Mouse (Mus musculus): ENCODE results near the gene Ccdc9. TPM values are rescaled to one million over a fixed set of nuclear protein-coding genes. Genes with fewer than 3 reads are reported as not detected.

Ccdc9 gene
- polyA plus RNA-seq, 1 experiment = not detected

GRCm38 (mm10) chr7:16245958-16246357, 40.6 kb downstream of the Ccdc9 start:
- no peak overlapping the region for H3K27ac ChIP-seq (ENCODE audit: insufficient read depth, low read depth, low read length)
- TF ChIP-seq CTCF (IDR thresholded peaks at IDR 0.05; ENCODE audit: insufficient read depth, low read depth, low read length) = no peak
- 82% methylated on average over 1 of the region's 4 CpGs for WGBS
- no peak overlapping the region for H3K4me3 ChIP-seq (ENCODE audit: insufficient read depth, low read depth, low read length)
- no peaks in the 10 kb centered on the region for H3K4me1 ChIP-seq (ENCODE audit: control insufficient read depth, insufficient read depth, low read length)

DNA sequence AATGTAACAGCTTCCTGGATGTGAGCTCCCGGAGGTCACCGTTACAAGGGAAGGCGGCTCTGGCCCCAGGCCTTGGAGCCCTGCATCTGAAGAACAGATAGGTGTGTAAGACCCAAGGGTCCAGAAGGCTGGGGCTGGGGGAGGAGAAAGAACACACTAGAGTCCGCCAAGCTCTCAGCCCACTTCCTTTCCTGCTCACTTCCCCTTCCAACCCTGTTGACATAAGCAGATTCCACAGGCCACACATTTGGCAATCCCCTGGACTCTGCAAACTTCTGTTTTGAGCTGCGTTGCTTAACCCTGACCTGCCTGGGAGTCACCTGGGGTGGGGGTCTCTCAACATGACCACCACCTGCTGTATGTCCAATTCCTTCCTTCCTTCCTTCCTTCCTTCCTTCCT, 42.5 kb downstream of the Ccdc9 start, which contains the start of gene C5ar2:
C5ar2 (minus strand) TSS at position 88 of the 400 bp plus-strand sequence.
- Histone ChIP-seq H3K4me1 (ENCODE audit: control insufficient read depth, insufficient read depth, low read length) (no peaks in the 10 kb centered on the region), H3K27ac (ENCODE audit: insufficient read depth, low read depth, low read length) (no peak within 1 kb of the TSS), H3K4me3 (ENCODE audit: insufficient read depth, low read depth, low read length) (no peak within 1 kb of the TSS)
- TF ChIP-seq POLR2A (IDR thresholded peaks at IDR 0.05; ENCODE audit: insufficient read depth, low read depth, low read length) (no peak), CTCF (IDR thresholded peaks at IDR 0.05; ENCODE audit: insufficient read depth, low read depth, low read length) (no peak)
- WGBS = 80% methylated on average over 5 of the region's 5 CpGs

DNA sequence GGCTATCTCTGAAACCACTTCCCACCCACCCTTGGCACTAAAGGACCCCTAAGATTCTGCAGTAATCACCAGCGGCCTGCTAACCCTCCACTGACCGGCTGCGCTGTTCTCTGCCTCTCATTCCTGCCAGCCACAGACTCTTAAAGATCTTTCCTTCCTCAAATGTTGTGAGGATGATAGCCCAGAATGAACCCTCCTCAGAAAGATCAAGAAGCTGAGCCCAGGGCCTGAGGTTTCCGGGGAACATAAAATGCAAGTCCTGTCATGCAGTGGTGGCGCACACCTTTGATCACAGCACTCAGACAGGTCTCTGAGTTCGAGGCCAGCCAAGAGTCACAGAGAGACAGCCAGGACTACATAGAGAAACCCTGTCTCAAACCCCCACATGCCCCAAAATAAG, 44.4 kb downstream of the Ccdc9 start:
- no peak for TF ChIP-seq POLR2A (IDR thresholded peaks at IDR 0.05; ENCODE audit: insufficient read depth, low read depth, low read length)
- no peak for TF ChIP-seq CTCF (IDR thresholded peaks at IDR 0.05; ENCODE audit: insufficient read depth, low read depth, low read length)
- no peak overlapping the region for H3K27ac ChIP-seq (ENCODE audit: insufficient read depth, low read depth, low read length)
- H3K4me3 ChIP-seq (ENCODE audit: insufficient read depth, low read depth, low read length) = no peak overlapping the region
- WGBS = 87% methylated on average over 6 of the region's 6 CpGs
- H3K4me1 ChIP-seq (ENCODE audit: control insufficient read depth, insufficient read depth, low read length) = no peaks in the 10 kb centered on the region

GRCm38 (mm10) chr7:16241787-16242186, 44.8 kb downstream of the Ccdc9 start:
- no peak for TF ChIP-seq POLR2A (IDR thresholded peaks at IDR 0.05; ENCODE audit: insufficient read depth, low read depth, low read length)
- no peak for TF ChIP-seq CTCF (IDR thresholded peaks at IDR 0.05; ENCODE audit: insufficient read depth, low read depth, low read length)
- Histone ChIP-seq H3K4me3 (ENCODE audit: insufficient read depth, low read depth, low read length) (no peak overlapping the region), H3K4me1 (ENCODE audit: control insufficient read depth, insufficient read depth, low read length) (no peaks in the 10 kb centered on the region), H3K27ac (ENCODE audit: insufficient read depth, low read depth, low read length) (no peak overlapping the region)
- whole genome bisulfite sequencing = 65% methylated on average over 11 of the region's 11 CpGs

- 98% methylated on average over 1 of the region's 1 CpGs for WGBS
- TF ChIP-seq POLR2A (IDR thresholded peaks at IDR 0.05; ENCODE audit: insufficient read depth, low read depth, low read length) (no peak), CTCF (IDR thresholded peaks at IDR 0.05; ENCODE audit: insufficient read depth, low read depth, low read length) (no peak)
- Histone ChIP-seq H3K4me3 (ENCODE audit: insufficient read depth, low read depth, low read length) (no peak overlapping the region), H3K4me1 (ENCODE audit: control insufficient read depth, insufficient read depth, low read length) (no peaks in the 10 kb centered on the region), H3K27ac (ENCODE audit: insufficient read depth, low read depth, low read length) (no peak overlapping the region)
Measured at GRCm38 (mm10) chr7:16240978-16241303, 45.7 kb downstream of the Ccdc9 start.

- no peak overlapping the region for H3K4me3 ChIP-seq (ENCODE audit: insufficient read depth, low read depth, low read length)
- H3K27ac ChIP-seq (ENCODE audit: insufficient read depth, low read depth, low read length) = no peak overlapping the region
- H3K4me1 ChIP-seq (ENCODE audit: control insufficient read depth, insufficient read depth, low read length) = no peaks in the 10 kb centered on the region
- TF ChIP-seq POLR2A (IDR thresholded peaks at IDR 0.05; ENCODE audit: insufficient read depth, low read depth, low read length) (no peak), CTCF (IDR thresholded peaks at IDR 0.05; ENCODE audit: insufficient read depth, low read depth, low read length) (no peak)
- WGBS = 81% methylated on average over 7 of the region's 7 CpGs
Measured at GRCm38 (mm10) chr7:16240281-16240977, 46.2 kb downstream of the Ccdc9 start.

DNA sequence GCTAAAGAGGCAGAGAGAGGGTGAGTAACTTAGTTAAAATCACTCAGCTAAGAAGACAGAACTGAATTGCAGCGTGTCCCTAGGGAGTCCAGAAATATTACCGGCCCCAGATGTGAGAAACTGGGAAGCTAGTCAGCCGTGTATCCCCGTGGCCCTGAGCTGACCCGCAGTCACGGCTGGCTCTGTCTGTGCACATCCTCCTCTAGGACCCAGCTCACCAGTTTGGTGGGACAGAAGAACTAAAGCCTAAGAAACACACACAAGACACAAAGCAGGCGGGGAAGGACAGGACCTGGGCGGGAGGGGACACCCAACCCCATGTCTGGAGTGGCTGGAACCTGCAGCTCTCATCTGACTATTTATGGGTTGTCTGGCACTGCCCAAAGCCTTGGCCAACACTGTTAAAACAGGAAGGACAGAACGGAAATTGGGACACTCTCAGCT, 47.0 kb downstream of the Ccdc9 start:
- TF ChIP-seq POLR2A (IDR thresholded peaks at IDR 0.05; ENCODE audit: insufficient read depth, low read depth, low read length) (no peak), CTCF (IDR thresholded peaks at IDR 0.05; ENCODE audit: insufficient read depth, low read depth, low read length) (no peak)
- H3K27ac ChIP-seq (ENCODE audit: insufficient read depth, low read depth, low read length) = no peak overlapping the region
- 71% methylated on average over 9 of the region's 9 CpGs for WGBS

DNA sequence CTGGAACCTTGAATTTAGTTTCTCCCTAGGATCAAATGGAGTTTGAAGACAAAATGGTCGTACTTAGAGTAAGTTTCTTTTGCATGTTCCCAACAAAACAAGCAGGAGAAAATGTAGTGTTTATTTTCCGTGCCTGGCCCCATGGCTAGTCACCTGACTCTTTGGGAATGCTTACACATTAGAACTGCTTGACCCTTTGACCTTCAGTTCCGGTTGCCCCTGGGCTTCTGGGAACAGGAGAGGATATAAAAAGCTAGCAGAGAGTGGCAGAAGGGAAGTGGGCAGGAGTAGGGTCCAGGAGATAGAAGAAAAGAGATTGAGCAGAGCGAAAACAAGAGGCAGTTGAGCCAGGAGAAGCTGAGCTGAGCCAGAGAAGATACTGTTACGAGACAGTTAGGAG, 56.7 kb downstream of the Ccdc9 start:
- 63% methylated on average over 5 of the region's 5 CpGs for WGBS

More for the DNA sequence above, 47.0 kb downstream of the Ccdc9 start:
- H3K4me1 ChIP-seq (ENCODE audit: control insufficient read depth, insufficient read depth, low read length) = no peaks in the 10 kb centered on the region
- no peak overlapping the region for H3K4me3 ChIP-seq (ENCODE audit: insufficient read depth, low read depth, low read length)

More for the DNA sequence above, 56.7 kb downstream of the Ccdc9 start:
- Histone ChIP-seq H3K4me3 (ENCODE audit: insufficient read depth, low read depth, low read length) (no peak overlapping the region), H3K27ac (ENCODE audit: insufficient read depth, low read depth, low read length) (no peak overlapping the region), H3K4me1 (ENCODE audit: control insufficient read depth, insufficient read depth, low read length) (no peaks in the 10 kb centered on the region)
- TF ChIP-seq POLR2A (IDR thresholded peaks at IDR 0.05; ENCODE audit: insufficient read depth, low read depth, low read length) = no peak
- no peak for TF ChIP-seq CTCF (IDR thresholded peaks at IDR 0.05; ENCODE audit: insufficient read depth, low read depth, low read length)

Other genes starting within 250 kb of the Ccdc9 start
- not detected in 2 replicates for gene Bicra, start 238.9 kb downstream of the Ccdc9 start, polyA plus RNA-seq (2012; ENCODE audit: insufficient read depth, insufficient read length, low replicate concordance, missing spikeins)
- not detected in 2 replicates for gene Zfp541, start 225.0 kb downstream of the Ccdc9 start, polyA plus RNA-seq (2012; ENCODE audit: insufficient read depth, insufficient read length, low replicate concordance, missing spikeins)
- gene Napa, start 188.3 kb downstream of the Ccdc9 start, polyA plus RNA-seq (2012; ENCODE audit: insufficient read depth, insufficient read length, low replicate concordance, missing spikeins) = not detected in 2 replicates
- gene Kptn, start 166.9 kb downstream of the Ccdc9 start, polyA plus RNA-seq (2012; ENCODE audit: insufficient read depth, insufficient read length, low replicate concordance, missing spikeins) = not detected in 2 replicates
- gene Slc8a2, start 157.0 kb downstream of the Ccdc9 start, polyA plus RNA-seq (2012; ENCODE audit: insufficient read depth, insufficient read length, low replicate concordance, missing spikeins) = not detected in 2 replicates
- not detected in 2 replicates for gene Meis3, start 111.7 kb downstream of the Ccdc9 start, polyA plus RNA-seq (2012; ENCODE audit: insufficient read depth, insufficient read length, low replicate concordance, missing spikeins)
- not detected in 2 replicates for gene Dhx34, start 64.8 kb downstream of the Ccdc9 start, polyA plus RNA-seq (2012; ENCODE audit: insufficient read depth, insufficient read length, low replicate concordance, missing spikeins)
- gene C5ar2, start 42.6 kb downstream of the Ccdc9 start, polyA plus RNA-seq (2012; ENCODE audit: insufficient read depth, insufficient read length, low replicate concordance, missing spikeins) = not detected in 2 replicates
- not detected in 2 replicates for gene C5ar1, start 27.3 kb downstream of the Ccdc9 start, polyA plus RNA-seq (2012; ENCODE audit: insufficient read depth, insufficient read length, low replicate concordance, missing spikeins)
- gene Inafm1, start 13.2 kb downstream of the Ccdc9 start, polyA plus RNA-seq (2012; ENCODE audit: insufficient read depth, insufficient read length, low replicate concordance, missing spikeins) = not detected in 2 replicates
- not detected in 2 replicates for gene Bbc3, start 21.6 kb upstream of the Ccdc9 start, polyA plus RNA-seq (2012; ENCODE audit: insufficient read depth, insufficient read length, low replicate concordance, missing spikeins)
- not detected in 2 replicates for gene Sae1, start 101.0 kb upstream of the Ccdc9 start, polyA plus RNA-seq (2012; ENCODE audit: insufficient read depth, insufficient read length, low replicate concordance, missing spikeins)
- 372 TPM in 1 of 2 replicates, not detected in the other for gene Zc3h4, start 114.1 kb upstream of the Ccdc9 start, polyA plus RNA-seq (2012; ENCODE audit: insufficient read depth, insufficient read length, low replicate concordance, missing spikeins)
- not detected in 2 replicates for gene Tmem160, start 166.0 kb upstream of the Ccdc9 start, polyA plus RNA-seq (2012; ENCODE audit: insufficient read depth, insufficient read length, low replicate concordance, missing spikeins)
- gene Npas1, start 190.9 kb upstream of the Ccdc9 start, polyA plus RNA-seq (2012; ENCODE audit: insufficient read depth, insufficient read length, low replicate concordance, missing spikeins) = not detected in 2 replicates